In genomic region chr3:149075488-149075851, GRCm38 (mm10) we compare ENCODE assay signal across 10 mouse cellular contexts.
A peak's percentile ranks its signal among the peaks of the same experiment; 100 is the strongest.
DNase-seq lines count a peak whose midpoint lies in the region; ATAC-seq lines count a peak whose summit lies in the region.
"Had no signal": no experiment of that assay in that cellular context is flagged by ENCODE, and none has a peak within 500 bp of the region (broad histone marks: within the 10 kb centered on the region; RNA-seq: fewer than 3 reads in every experiment).

No protein-coding gene starts in this region.

- H3K4me1 ChIP-seq in hindbrain, embryonic 12.5 days: peaks cover 8% of the 10 kb centered on the region
- H3K4me1 ChIP-seq in hindbrain, embryonic 10.5 days (replicated peaks): peaks cover 15% of the 10 kb centered on the region
- H3K4me1 ChIP-seq in forebrain, embryonic 15.5 days: peaks cover 28% of the 10 kb centered on the region
- peaks cover 18% of the 10 kb centered on the region for H3K4me1 ChIP-seq in limb, embryonic 13.5 days
- H3K4me1 ChIP-seq: megakaryocyte, embryonic 14.5 days had no signal

- H3K27ac ChIP-seq in hindbrain, embryonic 12.5 days: no peak overlapping the region
- no peak overlapping the region for H3K27ac ChIP-seq in hindbrain, embryonic 10.5 days
- H3K27ac ChIP-seq in forebrain, embryonic 15.5 days (replicated peaks): no peak overlapping the region
- no peak overlapping the region for H3K27ac ChIP-seq in limb, embryonic 13.5 days

- H3K9me3 ChIP-seq in hindbrain, embryonic 12.5 days (replicated peaks): no peaks in the 10 kb centered on the region
- H3K9me3 ChIP-seq in hindbrain, embryonic 10.5 days: no peaks in the 10 kb centered on the region
- H3K9me3 ChIP-seq in forebrain, embryonic 15.5 days: no peaks in the 10 kb centered on the region
- H3K9me3 ChIP-seq in limb, embryonic 13.5 days: no peaks in the 10 kb centered on the region

- H3K36me3 ChIP-seq in hindbrain, embryonic 12.5 days: no peaks in the 10 kb centered on the region
- H3K36me3 ChIP-seq in hindbrain, embryonic 10.5 days: no peaks in the 10 kb centered on the region
- no peaks in the 10 kb centered on the region for H3K36me3 ChIP-seq in forebrain, embryonic 15.5 days
- no peaks in the 10 kb centered on the region for H3K36me3 ChIP-seq in limb, embryonic 13.5 days

- no peak for DNase-seq in hindbrain, embryonic 10.5 days (ENCODE audit: low spot score)
- DNase-seq in brain, adult 2 months (ENCODE audit: low read depth, low spot score): peak; percentile 38
- no peak for DNase-seq in embryo, embryonic 10 days (ENCODE audit: low spot score)
- DNase-seq in c-Kit-positive CD71-positive TER-119-positive erythroid progenitor cells, embryonic 14.5 days (ENCODE audit: low spot score): no peak
- no peak for DNase-seq in adrenal gland, postnatal 4 days (ENCODE audit: low spot score in 2 of 2)

- no peak overlapping the region for H3K4me2 ChIP-seq in hindbrain, embryonic 12.5 days (replicated peaks)
- H3K4me2 ChIP-seq in forebrain, embryonic 15.5 days (replicated peaks): peak overlapping the region; percentile 34
- peak overlapping the region; percentile 41 for H3K4me2 ChIP-seq in limb, embryonic 13.5 days (replicated peaks)

- ATAC-seq in hindbrain, embryonic 12.5 days (ENCODE audit: low FRiP score): peak; percentile 84
- ATAC-seq in forebrain, embryonic 15.5 days (replicated peaks): peak; percentile 92
- ATAC-seq in limb, embryonic 13.5 days (ENCODE audit: low FRiP score, low read depth): no peak
- ATAC-seq: activated CD4-positive, CD25-positive, alpha-beta regulatory T cell, adult 4 months had no signal

- H3K4me3 ChIP-seq in hindbrain, embryonic 12.5 days: no peak overlapping the region
- no peak overlapping the region for H3K4me3 ChIP-seq in hindbrain, embryonic 10.5 days
- H3K4me3 ChIP-seq in forebrain, embryonic 15.5 days: no peak overlapping the region
- H3K4me3 ChIP-seq in limb, embryonic 13.5 days: no peak overlapping the region
- H3K4me3 ChIP-seq: megakaryocyte, embryonic 14.5 days had no signal

- H3K27me3 ChIP-seq in hindbrain, embryonic 12.5 days: no peaks in the 10 kb centered on the region; the same call in 1 of the 2 replicates
- peaks cover 2% of the 10 kb centered on the region; the same call in 1 of the 2 replicates for H3K27me3 ChIP-seq in hindbrain, embryonic 10.5 days (ENCODE audit: insufficient read depth, poor library complexity, severe bottlenecking)
- H3K27me3 ChIP-seq in forebrain, embryonic 15.5 days: no peaks in the 10 kb centered on the region
- H3K27me3 ChIP-seq in limb, embryonic 13.5 days: no peaks in the 10 kb centered on the region
- H3K27me3 ChIP-seq: megakaryocyte, embryonic 14.5 days had no signal

- WGBS in hindbrain, embryonic 12.5 days: 62% methylated on average over 5 of the region's 5 CpGs
- 84% methylated on average over 5 of the region's 5 CpGs for WGBS in hindbrain, embryonic 10.5 days
- WGBS in forebrain, embryonic 15.5 days: 10% methylated on average over 5 of the region's 5 CpGs
- 53% methylated on average over 5 of the region's 5 CpGs for WGBS in limb, embryonic 13.5 days

- no peak overlapping the region for H3K9ac ChIP-seq in hindbrain, embryonic 12.5 days
- H3K9ac ChIP-seq in forebrain, embryonic 15.5 days (replicated peaks): no peak overlapping the region
- H3K9ac ChIP-seq in limb, embryonic 13.5 days: no peak overlapping the region
